Mouse (Mus musculus) neural tube, embryonic 15.5 days (tissue): ENCODE data around the gene Togaram2. TPM values are rescaled to one million over a fixed set of nuclear protein-coding genes. Genes with fewer than 3 reads are reported as not detected.
A peak's percentile ranks its signal among the peaks of the same experiment; 100 is the strongest.

Source experiments
- ATAC-seq: fragments of 200-750 bp; cut with Nextera tagmentation; 2 replicates; pipeline ENCODE4 v1.8.0; 2017; ENCODE audit warnings: mild to moderate bottlenecking, moderate TSS enrichment, moderate library complexity; ENCODE audit not compliant: low FRiP score
- H3K27ac ChIP-seq: fragments of 300-500 bp; sonication (generic); replicated peaks from 2 replicates; pipeline ENCODE4 v1.5.1; 2015; ENCODE audit warnings: mild to moderate bottlenecking, inconsistent platforms
- H3K27me3 ChIP-seq: fragments of 300-500 bp; sonication (generic); replicated peaks from 2 replicates; pipeline ENCODE4 v1.6.1; 2015; ENCODE audit warnings: inconsistent platforms
- H3K36me3 ChIP-seq: fragments of 300-500 bp; sonication (generic); 2 replicates; pipeline ENCODE4 v1.6.1; 2015; ENCODE audit warnings: inconsistent platforms
- H3K4me1 ChIP-seq: fragments of 300-500 bp; sonication (generic); 2 replicates; pipeline ENCODE4 v1.6.1; 2015; ENCODE audit warnings: inconsistent platforms
- H3K4me2 ChIP-seq: fragments of 300-500 bp; sonication (generic); 2 replicates; pipeline ENCODE4 v1.6.1; 2015; ENCODE audit warnings: inconsistent platforms, mild to moderate bottlenecking, moderate library complexity
- H3K4me3 ChIP-seq: fragments of 300-500 bp; sonication (generic); replicated peaks from 2 replicates; pipeline ENCODE4 v1.5.1; 2015; ENCODE audit warnings: mild to moderate bottlenecking, inconsistent platforms
- H3K9ac ChIP-seq: fragments of 300-500 bp; sonication (generic); replicated peaks from 2 replicates; pipeline ENCODE4 v1.6.1; 2015; ENCODE audit warnings: mild to moderate bottlenecking, inconsistent platforms
- H3K9me3 ChIP-seq: fragments of 300-500 bp; sonication (generic); replicated peaks from 2 replicates; pipeline ENCODE4 v1.6.1; 2016; ENCODE audit warnings: inconsistent platforms
- WGBS: fragments of 180-500 bp; shearing (Covaris S2); methylation state at CpG from one replicate; pipeline ENCODE4 v1.1.7; 2015; ENCODE audit warnings: mixed read lengths; 5-methylcytosine and 5-hydroxymethylcytosine counted together
- polyA plus RNA-seq: library from polyadenylated mRNA; unstranded; fragments of >200 nt; fragmentation: Nextera tagmentation; extraction: Ambion mirVana; gene quantifications from 2 replicates; pipeline ENCODE4 v1.2.1, GENCODE M21; 2015

Gene Togaram2
- polyA plus RNA-seq, 1 experiment from 2014 or later, result 1.2 TPM

GRCm38 (mm10) chr17:71683281-71683680 is 10.2 kb downstream of the Togaram2 start:
- H3K4me1 ChIP-seq, result no peaks in the 10 kb centered on the region
- H3K27me3 ChIP-seq, result no peaks in the 10 kb centered on the region
- no peaks in the 10 kb centered on the region for H3K9me3 ChIP-seq
- H3K9ac ChIP-seq, result no peak overlapping the region
- WGBS, result 88% methylated on average over 6 of the region's 6 CpGs
- H3K36me3 ChIP-seq, result no peaks in the 10 kb centered on the region
- no peak overlapping the region for H3K4me2 ChIP-seq
- no peak overlapping the region for H3K27ac ChIP-seq
- H3K4me3 ChIP-seq, result no peak overlapping the region
- no peak for ATAC-seq

GRCm38 (mm10) chr17:71684103-71684608 is 11.1 kb downstream of the Togaram2 start:
- Histone ChIP-seq H3K36me3 (no peaks in the 10 kb centered on the region), H3K9ac (no peak overlapping the region), H3K4me2 (no peak overlapping the region), H3K4me1 (no peaks in the 10 kb centered on the region), H3K27me3 (no peaks in the 10 kb centered on the region), H3K4me3 (no peak overlapping the region), H3K27ac (no peak overlapping the region), H3K9me3 (no peaks in the 10 kb centered on the region)
- WGBS, result 56% methylated on average over 5 of the region's 5 CpGs
- ATAC-seq, result no peak

- Histone ChIP-seq H3K27ac (no peak overlapping the region), H3K36me3 (no peaks in the 10 kb centered on the region), H3K9ac (no peak overlapping the region), H3K9me3 (no peaks in the 10 kb centered on the region), H3K4me2 (no peak overlapping the region), H3K4me1 (peaks cover 5% of the 10 kb centered on the region; the same call in 1 of the 2 replicates), H3K4me3 (no peak overlapping the region), H3K27me3 (no peaks in the 10 kb centered on the region)
- 76% methylated on average over 9 of the region's 9 CpGs for WGBS
- no peak for ATAC-seq
Observed at GRCm38 (mm10) chr17:71687436-71687835, 14.4 kb downstream of the Togaram2 start.

GRCm38 (mm10) chr17:71689903-71690302 is 16.8 kb downstream of the Togaram2 start:
- H3K4me2 ChIP-seq, result no peak overlapping the region
- no peaks in the 10 kb centered on the region for H3K9me3 ChIP-seq
- H3K9ac ChIP-seq, result no peak overlapping the region
- no peak overlapping the region for H3K27ac ChIP-seq
- WGBS, result 78% methylated on average over 5 of the region's 5 CpGs
- H3K4me1 ChIP-seq, result peaks cover 9% of the 10 kb centered on the region
- H3K36me3 ChIP-seq, result no peaks in the 10 kb centered on the region
- H3K4me3 ChIP-seq, result no peak overlapping the region
- ATAC-seq, result no peak
- no peaks in the 10 kb centered on the region for H3K27me3 ChIP-seq

GRCm38 (mm10) chr17:71691361-71691875 is 18.4 kb downstream of the Togaram2 start:
- H3K4me1 ChIP-seq, result peaks cover 9% of the 10 kb centered on the region
- H3K9ac ChIP-seq, result no peak overlapping the region
- 58% methylated on average over 11 of the region's 11 CpGs for WGBS
- ATAC-seq, result no peak
- H3K9me3 ChIP-seq, result no peaks in the 10 kb centered on the region
- H3K4me2 ChIP-seq, result no peak overlapping the region
- no peaks in the 10 kb centered on the region for H3K36me3 ChIP-seq
- no peak overlapping the region for H3K4me3 ChIP-seq
- H3K27ac ChIP-seq, result no peak overlapping the region
- no peaks in the 10 kb centered on the region for H3K27me3 ChIP-seq

GRCm38 (mm10) chr17:71693313-71693712 is 20.3 kb downstream of the Togaram2 start:
- no peak for ATAC-seq
- 54% methylated on average over 5 of the region's 5 CpGs for WGBS
- no peaks in the 10 kb centered on the region for H3K9me3 ChIP-seq
- no peaks in the 10 kb centered on the region for H3K36me3 ChIP-seq
- H3K27me3 ChIP-seq, result no peaks in the 10 kb centered on the region
- H3K4me3 ChIP-seq, result no peak overlapping the region
- H3K4me2 ChIP-seq, result no peak overlapping the region
- H3K4me1 ChIP-seq, result peaks cover 9% of the 10 kb centered on the region
- no peak overlapping the region for H3K9ac ChIP-seq
- no peak overlapping the region for H3K27ac ChIP-seq

DNA sequence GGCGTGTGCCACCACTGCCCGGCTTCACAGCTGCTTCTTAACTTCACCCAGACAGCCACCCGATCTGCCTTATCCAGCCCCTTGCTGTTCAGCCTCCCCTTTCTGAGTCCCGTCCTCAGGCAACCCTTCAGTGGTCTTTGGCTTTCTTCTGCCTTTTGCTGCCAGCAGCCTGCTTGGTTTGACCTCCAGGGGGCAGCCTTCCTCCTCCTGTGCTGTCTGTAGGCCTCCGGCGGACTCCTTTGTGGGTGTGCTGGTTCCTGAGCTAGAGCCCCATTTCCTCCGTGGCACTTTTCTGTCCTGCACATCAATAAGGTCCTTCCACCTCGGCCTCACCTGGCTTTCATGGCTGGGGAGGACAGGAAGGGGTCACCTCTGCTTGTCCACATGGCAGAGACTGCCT is 20.7 kb downstream of the Togaram2 start:
- no peak overlapping the region for H3K27ac ChIP-seq
- H3K9ac ChIP-seq, result no peak overlapping the region
- ATAC-seq, result no peak
- no peak overlapping the region for H3K4me2 ChIP-seq
- H3K4me1 ChIP-seq, result peaks cover 9% of the 10 kb centered on the region
- no peaks in the 10 kb centered on the region for H3K36me3 ChIP-seq
- no peaks in the 10 kb centered on the region for H3K27me3 ChIP-seq
- H3K4me3 ChIP-seq, result no peak overlapping the region
- WGBS, result 68% methylated on average over 8 of the region's 8 CpGs
- no peaks in the 10 kb centered on the region for H3K9me3 ChIP-seq

- H3K4me2 ChIP-seq, result no peak overlapping the region
- H3K27me3 ChIP-seq, result no peaks in the 10 kb centered on the region
- no peak for ATAC-seq
- no peak overlapping the region for H3K4me3 ChIP-seq
- no peak overlapping the region for H3K9ac ChIP-seq
- no peaks in the 10 kb centered on the region for H3K9me3 ChIP-seq
- no peaks in the 10 kb centered on the region for H3K36me3 ChIP-seq
- 88% methylated on average over 8 of the region's 8 CpGs for WGBS
- no peak overlapping the region for H3K27ac ChIP-seq
- peaks cover 9% of the 10 kb centered on the region for H3K4me1 ChIP-seq
Observed at GRCm38 (mm10) chr17:71695151-71695550, 22.1 kb downstream of the Togaram2 start.

DNA sequence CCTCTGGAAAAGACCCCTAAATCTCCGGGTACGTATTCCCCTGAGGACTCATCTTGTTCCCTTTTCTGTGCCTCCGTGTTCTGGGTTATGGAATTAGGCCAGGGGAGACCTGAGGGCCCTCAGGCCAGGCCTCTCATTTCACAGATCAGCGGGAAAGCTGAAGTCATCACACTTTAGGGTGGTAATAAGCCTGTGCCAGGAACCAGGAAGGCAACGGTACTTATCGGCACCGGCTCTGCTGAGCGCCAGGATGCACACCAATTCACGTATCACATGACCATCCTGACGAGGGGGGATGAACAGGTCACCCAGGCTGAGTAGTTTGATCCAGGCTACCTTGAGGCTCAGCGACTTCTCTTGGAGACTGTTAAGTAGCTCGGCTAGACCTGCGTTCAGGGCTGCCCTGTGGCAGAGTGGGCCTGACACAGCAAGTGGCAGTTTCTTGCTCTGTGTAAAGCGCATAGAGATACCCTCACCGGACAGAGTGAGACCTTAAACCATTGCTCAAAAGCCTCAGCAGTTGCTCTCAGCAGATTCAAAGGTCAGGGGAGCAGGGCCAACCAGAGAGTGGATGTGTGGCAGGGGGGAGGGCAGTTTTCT is 22.8 kb downstream of the Togaram2 start:
- no peak overlapping the region for H3K4me3 ChIP-seq
- WGBS, result 78% methylated on average over 15 of the region's 15 CpGs
- no peak overlapping the region for H3K4me2 ChIP-seq
- ATAC-seq, result no peak
- no peak overlapping the region for H3K27ac ChIP-seq
- H3K9me3 ChIP-seq, result no peaks in the 10 kb centered on the region
- no peaks in the 10 kb centered on the region for H3K36me3 ChIP-seq
- no peak overlapping the region for H3K9ac ChIP-seq
- peaks cover 9% of the 10 kb centered on the region for H3K4me1 ChIP-seq
- H3K27me3 ChIP-seq, result no peaks in the 10 kb centered on the region

DNA sequence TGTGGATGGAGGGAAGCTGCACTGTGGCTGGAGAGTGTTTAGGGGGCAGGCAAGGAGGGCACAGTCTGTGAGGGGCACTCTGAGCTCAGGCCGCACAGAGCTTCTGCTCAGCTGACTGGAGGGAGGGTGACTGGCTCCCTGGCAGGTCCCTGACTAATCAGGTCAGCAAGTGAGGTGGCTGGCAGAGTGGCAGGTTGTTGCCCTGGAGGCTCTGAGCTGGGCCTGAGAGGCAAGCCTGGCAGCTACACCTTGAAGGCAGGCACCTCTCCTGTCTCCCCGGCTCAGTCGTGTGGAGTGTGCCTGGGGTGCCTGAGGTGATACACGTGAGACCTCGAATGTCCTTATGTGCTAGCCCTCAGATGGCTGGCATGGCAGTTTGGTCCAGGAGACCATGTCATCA is 23.3 kb downstream of the Togaram2 start:
- Histone ChIP-seq H3K27ac (no peak overlapping the region), H3K36me3 (no peaks in the 10 kb centered on the region), H3K4me2 (no peak overlapping the region), H3K27me3 (no peaks in the 10 kb centered on the region), H3K9me3 (no peaks in the 10 kb centered on the region), H3K4me3 (no peak overlapping the region), H3K9ac (no peak overlapping the region), H3K4me1 (peaks cover 6% of the 10 kb centered on the region)
- ATAC-seq, result 0 out of 2 replicates have a peak, but pooled peaks have one; percentile 21
- 93% methylated on average over 5 of the region's 5 CpGs for WGBS

GRCm38 (mm10) chr17:71697896-71698618 is 25.0 kb downstream of the Togaram2 start:
- H3K27ac ChIP-seq, result no peak overlapping the region
- no peak overlapping the region for H3K4me2 ChIP-seq
- H3K27me3 ChIP-seq, result no peaks in the 10 kb centered on the region
- 90% methylated on average over 11 of the region's 11 CpGs for WGBS
- ATAC-seq, result no peak
- no peak overlapping the region for H3K9ac ChIP-seq
- no peaks in the 10 kb centered on the region for H3K9me3 ChIP-seq
- H3K4me3 ChIP-seq, result no peak overlapping the region
- peaks cover 4% of the 10 kb centered on the region for H3K4me1 ChIP-seq
- H3K36me3 ChIP-seq, result no peaks in the 10 kb centered on the region

DNA sequence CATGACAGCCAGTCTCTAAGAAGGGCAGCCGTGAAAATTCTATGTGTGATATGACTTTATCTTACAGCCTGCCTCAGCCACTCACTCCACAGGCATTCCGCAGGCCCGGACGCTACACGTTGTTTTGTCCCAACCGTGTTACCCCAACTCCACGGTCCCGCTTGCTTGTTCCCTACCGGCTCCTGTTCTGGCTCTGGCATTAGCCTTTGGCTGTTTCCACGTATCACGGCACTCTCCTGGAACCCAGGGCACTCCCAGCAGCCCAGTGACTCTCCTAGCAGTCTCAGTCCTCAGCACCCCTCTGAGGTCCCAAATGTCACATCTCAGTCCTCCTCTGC is 25.5 kb downstream of the Togaram2 start:
- H3K4me1 ChIP-seq, result no peaks in the 10 kb centered on the region
- H3K27me3 ChIP-seq, result no peaks in the 10 kb centered on the region
- no peaks in the 10 kb centered on the region for H3K36me3 ChIP-seq
- WGBS, result 89% methylated on average over 11 of the region's 11 CpGs
- no peaks in the 10 kb centered on the region for H3K9me3 ChIP-seq
- no peak overlapping the region for H3K4me3 ChIP-seq
- no peak overlapping the region for H3K27ac ChIP-seq
- no peak overlapping the region for H3K9ac ChIP-seq
- H3K4me2 ChIP-seq, result no peak overlapping the region
- ATAC-seq, result no peak
